Mouse (Mus musculus): ENCODE data around the gene Irx3. TPM values are rescaled to one million over a fixed set of nuclear protein-coding genes. Genes with fewer than 3 reads are reported as not detected.

Gene Irx3
- total RNA-seq, 1 experiment from 2014 or later, result not detected

GRCm38 (mm10) chr8:91804403-91805253 is 2.8 kb upstream of the Irx3 start:
- ATAC-seq (replicated peaks in 1 of 2; ENCODE audit: insufficient read depth in 1 of 2, low FRiP score in 2 of 2, low TSS enrichment in 1 of 2, low read depth in 1 of 2, poor library complexity in 2 of 2, severe bottlenecking in 2 of 2), result no peak

- no peak for ATAC-seq (replicated peaks in 1 of 2; ENCODE audit: insufficient read depth in 1 of 2, low FRiP score in 2 of 2, low TSS enrichment in 1 of 2, low read depth in 1 of 2, poor library complexity in 2 of 2, severe bottlenecking in 2 of 2)
These were observed 1.9 kb upstream of the Irx3 start for GRCm38 (mm10) chr8:91803515-91804402.

- no peak for ATAC-seq (replicated peaks in 1 of 2; ENCODE audit: insufficient read depth in 1 of 2, low FRiP score in 2 of 2, low TSS enrichment in 1 of 2, low read depth in 1 of 2, poor library complexity in 2 of 2, severe bottlenecking in 2 of 2)
These were observed 795 bp upstream of the Irx3 start for GRCm38 (mm10) chr8:91802401-91803322.

GRCm38 (mm10) chr8:91801241-91801811 is 541 bp downstream of the Irx3 start:
- ATAC-seq (replicated peaks in 1 of 2; ENCODE audit: insufficient read depth in 1 of 2, low FRiP score in 2 of 2, low TSS enrichment in 1 of 2, low read depth in 1 of 2, poor library complexity in 2 of 2, severe bottlenecking in 2 of 2), result no peak

- no peak for ATAC-seq (replicated peaks in 1 of 2; ENCODE audit: insufficient read depth in 1 of 2, low FRiP score in 2 of 2, low TSS enrichment in 1 of 2, low read depth in 1 of 2, poor library complexity in 2 of 2, severe bottlenecking in 2 of 2)
These were observed 1.2 kb downstream of the Irx3 start for GRCm38 (mm10) chr8:91800523-91801240.

- no peak for ATAC-seq (replicated peaks in 1 of 2; ENCODE audit: insufficient read depth in 1 of 2, low FRiP score in 2 of 2, low TSS enrichment in 1 of 2, low read depth in 1 of 2, poor library complexity in 2 of 2, severe bottlenecking in 2 of 2)
These were observed 2.0 kb downstream of the Irx3 start for GRCm38 (mm10) chr8:91799681-91800522.

- no peak for ATAC-seq (replicated peaks in 1 of 2; ENCODE audit: insufficient read depth in 1 of 2, low FRiP score in 2 of 2, low TSS enrichment in 1 of 2, low read depth in 1 of 2, poor library complexity in 2 of 2, severe bottlenecking in 2 of 2)
These were observed 2.8 kb downstream of the Irx3 start for GRCm38 (mm10) chr8:91799016-91799581.

- peak in 1 of 2 experiments; percentile 44; a peak in 3 of 4 replicates for ATAC-seq (replicated peaks in 1 of 2; ENCODE audit: insufficient read depth in 1 of 2, low FRiP score in 2 of 2, low TSS enrichment in 1 of 2, low read depth in 1 of 2, poor library complexity in 2 of 2, severe bottlenecking in 2 of 2)
These were observed 4.1 kb downstream of the Irx3 start for GRCm38 (mm10) chr8:91797626-91798271.

- no peak for ATAC-seq (replicated peaks in 1 of 2; ENCODE audit: insufficient read depth in 1 of 2, low FRiP score in 2 of 2, low TSS enrichment in 1 of 2, low read depth in 1 of 2, poor library complexity in 2 of 2, severe bottlenecking in 2 of 2)
These were observed 8.0 kb downstream of the Irx3 start for GRCm38 (mm10) chr8:91793846-91794245.

GRCm38 (mm10) chr8:91787194-91787895 is 14.5 kb downstream of the Irx3 start:
- ATAC-seq (replicated peaks in 1 of 2; ENCODE audit: insufficient read depth in 1 of 2, low FRiP score in 2 of 2, low TSS enrichment in 1 of 2, low read depth in 1 of 2, poor library complexity in 2 of 2, severe bottlenecking in 2 of 2), result no peak

- no peak for ATAC-seq (replicated peaks in 1 of 2; ENCODE audit: insufficient read depth in 1 of 2, low FRiP score in 2 of 2, low TSS enrichment in 1 of 2, low read depth in 1 of 2, poor library complexity in 2 of 2, severe bottlenecking in 2 of 2)
These were observed 18.9 kb downstream of the Irx3 start for GRCm38 (mm10) chr8:91782940-91783339.

GRCm38 (mm10) chr8:91782201-91782600 is 19.7 kb downstream of the Irx3 start:
- ATAC-seq (replicated peaks in 1 of 2; ENCODE audit: insufficient read depth in 1 of 2, low FRiP score in 2 of 2, low TSS enrichment in 1 of 2, low read depth in 1 of 2, poor library complexity in 2 of 2, severe bottlenecking in 2 of 2), result no peak

- ATAC-seq (replicated peaks in 1 of 2; ENCODE audit: insufficient read depth in 1 of 2, low FRiP score in 2 of 2, low TSS enrichment in 1 of 2, low read depth in 1 of 2, poor library complexity in 2 of 2, severe bottlenecking in 2 of 2), result no peak
These were observed 21.2 kb downstream of the Irx3 start for GRCm38 (mm10) chr8:91780648-91781047.

- ATAC-seq (replicated peaks in 1 of 2; ENCODE audit: insufficient read depth in 1 of 2, low FRiP score in 2 of 2, low TSS enrichment in 1 of 2, low read depth in 1 of 2, poor library complexity in 2 of 2, severe bottlenecking in 2 of 2), result no peak
These were observed 33.0 kb downstream of the Irx3 start for GRCm38 (mm10) chr8:91768857-91769256.

Measured in hematopoietic stem cell, adult 5-6 weeks (primary cell).